Mouse (Mus musculus) myocyte (in vitro differentiated cells): ENCODE data around the gene P2rx5. TPM values are rescaled to one million over a fixed set of nuclear protein-coding genes. Genes with fewer than 3 reads are reported as not detected.

ENCODE experiments used
- H3K27me3 ChIP-seq: one replicate; pipeline ENCODE4 v1.6.1; 2011; ENCODE audit not compliant: control insufficient read depth, insufficient read depth, insufficient read length
- H3K36me3 ChIP-seq: one replicate; pipeline ENCODE4 v1.6.1; 2011; ENCODE audit not compliant: control insufficient read depth, insufficient read depth
- H3K4me2 ChIP-seq: one replicate; pipeline ENCODE4 v1.6.1; 2011; ENCODE audit warnings: low read depth, control low read depth
- H3K4me3 ChIP-seq: one replicate; pipeline ENCODE4 v1.5.1; 2011; ENCODE audit warnings: mild to moderate bottlenecking, control low read depth, moderate library complexity
- H3K79me2 ChIP-seq: one replicate; pipeline ENCODE4 v1.6.1; 2011; ENCODE audit not compliant: control insufficient read depth, insufficient read depth
- H3ac ChIP-seq: one replicate; pipeline ENCODE4 v1.6.1; 2011; ENCODE audit not compliant: control insufficient read depth, insufficient read length
- CEBPB ChIP-seq: IDR thresholded peaks from 2 replicates; pipeline ENCODE4 v1.6.1; 2011; ENCODE audit warnings: mild to moderate bottlenecking, moderate library complexity; ENCODE audit not compliant: poor library complexity, insufficient read depth, severe bottlenecking
- E2F4 ChIP-seq: IDR thresholded peaks from one replicate; pipeline ENCODE4 v1.6.1; 2011; ENCODE audit warnings: mild to moderate bottlenecking, control low read depth, moderate library complexity; ENCODE audit not compliant: insufficient read depth
- MAX ChIP-seq: IDR thresholded peaks from one replicate; pipeline ENCODE4 v1.6.1; 2011; ENCODE audit warnings: low read depth, mild to moderate bottlenecking, control low read depth
- MYOD1 ChIP-seq, 3 experiments: IDR thresholded peaks; one replicate each; pipeline ENCODE4 v1.6.1; 2011; ENCODE audit warnings: control low read depth in 2 of 3, low read depth in 2 of 3, mild to moderate bottlenecking in 2 of 3, moderate library complexity in 1 of 3; ENCODE audit not compliant: insufficient read length in 2 of 3, control insufficient read depth in 1 of 3
- MYOG ChIP-seq, 3 experiments: IDR thresholded peaks; one replicate each; pipeline ENCODE4 v1.6.1; 2011; ENCODE audit warnings: control low read depth in 2 of 3, low read depth in 2 of 3, mild to moderate bottlenecking in 2 of 3; ENCODE audit not compliant: insufficient read length in 2 of 3, control insufficient read depth in 1 of 3, insufficient read depth in 1 of 3
- POLR2A ChIP-seq: IDR thresholded peaks from one replicate; pipeline ENCODE4 v1.6.1; 2011; ENCODE audit warnings: low read depth, mild to moderate bottlenecking, control low read depth, moderate library complexity; ENCODE audit not compliant: insufficient read length
- POLR2AphosphoS2 ChIP-seq: IDR thresholded peaks from one replicate; pipeline ENCODE4 v1.6.1; 2011; ENCODE audit warnings: low read depth, control low read depth; ENCODE audit not compliant: insufficient read length
- REST ChIP-seq: IDR thresholded peaks from one replicate; pipeline ENCODE4 v1.6.1; 2011; ENCODE audit warnings: mild to moderate bottlenecking, control low read depth, moderate library complexity; ENCODE audit not compliant: insufficient read depth, insufficient read length
- SRF ChIP-seq: IDR thresholded peaks from one replicate; pipeline ENCODE4 v1.6.1; 2011; ENCODE audit warnings: low read depth; ENCODE audit not compliant: control insufficient read depth, insufficient read length
- TCF12 ChIP-seq: IDR thresholded peaks from one replicate; pipeline ENCODE4 v1.6.1; 2011; ENCODE audit warnings: mild to moderate bottlenecking, control low read depth; ENCODE audit not compliant: poor library complexity, insufficient read depth, severe bottlenecking
- TCF3 ChIP-seq: IDR thresholded peaks from one replicate; pipeline ENCODE4 v1.6.1; 2011; ENCODE audit warnings: low read depth, control low read depth; ENCODE audit not compliant: insufficient read length
- USF1 ChIP-seq: IDR thresholded peaks from one replicate; pipeline ENCODE4 v1.6.1; 2011; ENCODE audit warnings: low read depth, mild to moderate bottlenecking, control low read depth, moderate library complexity
- polyA plus RNA-seq: library from polyadenylated mRNA; unstranded; fragments of >200 nt; fragmentation: generic; extraction: Trizol; gene quantifications from one replicate; pipeline ENCODE4 v1.2.1, GENCODE M21; 2012; ENCODE audit warnings: missing spikeins

Gene P2rx5
- polyA plus RNA-seq, 1 experiment, result 3.5 TPM

DNA sequence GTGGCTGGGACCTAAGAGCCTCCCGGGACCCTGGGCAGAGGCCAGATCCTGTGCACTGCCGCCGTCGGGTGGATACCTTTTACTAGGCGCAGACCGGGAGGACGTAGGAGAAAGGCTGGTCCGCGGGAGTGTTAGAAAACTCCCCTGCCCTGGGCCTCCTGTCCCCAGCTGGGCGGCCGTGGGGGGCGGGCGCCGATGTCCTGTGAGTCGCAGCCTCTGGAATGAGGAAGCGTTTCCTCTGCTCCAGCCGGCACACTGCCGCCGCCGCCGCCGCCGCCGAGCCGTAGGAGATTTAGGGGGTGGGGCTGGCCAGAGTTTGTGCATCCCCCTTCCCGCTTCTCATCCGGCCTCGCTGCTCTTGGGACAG is 17.3 kb downstream of the P2rx5 start:
- Histone ChIP-seq H3K4me2 (peak overlapping the region; percentile 82), H3K27me3 (no peaks in the 10 kb centered on the region), H3K79me2 (peaks cover 65% of the 10 kb centered on the region), H3K36me3 (peaks cover 9% of the 10 kb centered on the region), H3ac (peak overlapping the region; percentile 92), H3K4me3 (peak overlapping the region; percentile 77)
- TF ChIP-seq POLR2A, result no peak
- TF ChIP-seq CEBPB, result no peak
- TF ChIP-seq SRF, result peak; percentile 11
- no peak for TF ChIP-seq REST

DNA sequence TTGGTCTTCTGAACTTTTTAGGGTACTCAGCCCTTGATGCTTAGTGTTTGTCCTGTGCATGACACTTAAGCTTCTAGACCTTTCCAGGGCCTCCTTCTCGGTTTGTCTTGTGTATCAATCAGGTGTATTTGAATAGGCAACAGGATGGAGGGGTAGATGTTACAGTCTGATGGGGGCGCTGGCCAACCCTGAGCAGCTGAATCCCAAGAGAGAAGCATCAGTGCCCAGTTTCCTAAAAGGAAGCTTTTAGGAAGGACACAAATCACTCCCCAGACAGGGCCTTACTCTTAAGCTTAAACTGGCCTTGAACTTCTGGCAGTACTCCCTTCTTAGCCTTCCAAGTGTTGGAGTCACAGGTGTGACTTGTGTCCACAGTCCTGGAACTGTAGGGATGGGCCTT is 17.7 kb downstream of the P2rx5 start:
- H3ac ChIP-seq, result peak overlapping the region; percentile 92
- H3K4me3 ChIP-seq, result peak overlapping the region; percentile 77
- H3K4me2 ChIP-seq, result peak overlapping the region; percentile 82
- no peaks in the 10 kb centered on the region for H3K27me3 ChIP-seq
- no peak for TF ChIP-seq E2F4
- no peak for TF ChIP-seq MAX
- TF ChIP-seq USF1, result no peak
- no peak for TF ChIP-seq MYOG (IDR thresholded peaks at IDR 0.05; ENCODE audit: control insufficient read depth in 1 of 3, insufficient read depth in 1 of 3, insufficient read length in 2 of 3, low read depth in 2 of 3)
- TF ChIP-seq MYOD1 (IDR thresholded peaks at IDR 0.05; ENCODE audit: control insufficient read depth in 1 of 3, insufficient read length in 2 of 3, low read depth in 2 of 3), result no peak
- peaks cover 65% of the 10 kb centered on the region for H3K79me2 ChIP-seq
- H3K36me3 ChIP-seq, result peaks cover 10% of the 10 kb centered on the region

DNA sequence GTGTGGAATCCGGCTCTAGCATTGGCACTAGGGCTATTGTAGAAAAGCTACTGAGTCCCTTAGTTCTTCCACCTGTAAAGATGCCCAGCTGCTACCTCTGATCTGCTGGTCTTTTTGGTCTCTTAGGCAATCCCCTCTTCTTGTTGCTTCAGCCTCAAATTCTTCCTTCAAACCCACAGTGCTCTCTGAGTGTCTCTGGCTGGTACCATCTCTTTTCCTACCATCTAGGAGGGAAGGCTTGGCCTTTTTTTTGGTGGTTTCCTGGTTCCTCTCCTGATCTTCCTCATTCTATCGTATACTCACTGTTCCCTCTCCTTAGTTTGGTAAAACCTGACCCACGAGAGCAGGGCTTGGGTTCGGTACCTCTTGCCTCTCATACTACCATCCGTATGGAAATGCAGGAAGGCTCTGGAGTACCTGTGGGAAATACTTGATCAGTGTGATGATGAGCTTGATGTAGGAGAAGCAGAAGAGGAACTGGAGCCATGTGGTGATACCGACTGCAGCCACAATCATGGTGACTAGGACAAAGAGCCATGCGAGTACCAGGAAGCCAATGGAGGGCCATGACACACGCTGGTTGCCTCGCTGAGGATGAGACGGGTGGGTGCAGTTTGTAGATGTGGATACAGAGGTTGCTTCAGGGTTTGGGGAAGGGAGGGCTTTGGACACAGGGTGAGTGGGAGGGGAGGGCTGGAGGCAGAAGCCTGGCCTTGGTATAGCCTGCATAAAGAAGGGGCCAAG is 25.8 kb downstream of the P2rx5 start:
- Histone ChIP-seq H3K36me3 (peaks cover 29% of the 10 kb centered on the region), H3K79me2 (no peaks in the 10 kb centered on the region), H3K4me3 (no peak overlapping the region), H3ac (no peak overlapping the region), H3K27me3 (no peaks in the 10 kb centered on the region), H3K4me2 (no peak overlapping the region)
- TF ChIP-seq USF1, result no peak
- peak; percentile 52 for TF ChIP-seq POLR2AphosphoS2

DNA sequence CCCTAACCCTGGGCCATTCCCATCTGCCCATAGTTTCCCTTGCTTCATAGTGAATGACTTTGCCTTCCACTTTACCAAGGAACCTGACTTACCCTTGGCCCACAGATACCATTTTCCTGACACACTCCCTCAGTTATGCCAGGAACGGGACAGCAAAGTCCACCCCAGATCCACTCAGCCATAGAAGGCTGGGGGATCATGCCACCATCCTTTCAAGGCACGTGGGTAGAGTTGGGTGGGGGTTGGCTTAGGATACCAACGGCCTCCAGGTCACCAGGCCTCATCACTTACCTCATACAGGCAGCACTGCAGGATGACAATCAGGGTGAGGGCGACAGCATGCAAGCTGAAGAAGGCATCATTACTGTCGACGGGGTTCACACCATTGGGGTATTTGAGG is 27.0 kb downstream of the P2rx5 start:
- Histone ChIP-seq H3ac (no peak overlapping the region), H3K4me3 (no peak overlapping the region), H3K27me3 (no peaks in the 10 kb centered on the region), H3K36me3 (peaks cover 29% of the 10 kb centered on the region), H3K79me2 (no peaks in the 10 kb centered on the region), H3K4me2 (no peak overlapping the region)
- TF ChIP-seq MYOD1 (IDR thresholded peaks at IDR 0.05; ENCODE audit: control insufficient read depth in 1 of 3, insufficient read length in 2 of 3, low read depth in 2 of 3), result no peak
- no peak for TF ChIP-seq POLR2A
- TF ChIP-seq TCF12, result no peak
- TF ChIP-seq CEBPB, result no peak
- no peak for TF ChIP-seq USF1
- no peak for TF ChIP-seq REST
- TF ChIP-seq E2F4, result no peak
- no peak for TF ChIP-seq MYOG (IDR thresholded peaks at IDR 0.05; ENCODE audit: control insufficient read depth in 1 of 3, insufficient read depth in 1 of 3, insufficient read length in 2 of 3, low read depth in 2 of 3)
- TF ChIP-seq TCF3, result no peak
- TF ChIP-seq POLR2AphosphoS2, result no peak
- TF ChIP-seq SRF, result no peak
- TF ChIP-seq MAX, result no peak

DNA sequence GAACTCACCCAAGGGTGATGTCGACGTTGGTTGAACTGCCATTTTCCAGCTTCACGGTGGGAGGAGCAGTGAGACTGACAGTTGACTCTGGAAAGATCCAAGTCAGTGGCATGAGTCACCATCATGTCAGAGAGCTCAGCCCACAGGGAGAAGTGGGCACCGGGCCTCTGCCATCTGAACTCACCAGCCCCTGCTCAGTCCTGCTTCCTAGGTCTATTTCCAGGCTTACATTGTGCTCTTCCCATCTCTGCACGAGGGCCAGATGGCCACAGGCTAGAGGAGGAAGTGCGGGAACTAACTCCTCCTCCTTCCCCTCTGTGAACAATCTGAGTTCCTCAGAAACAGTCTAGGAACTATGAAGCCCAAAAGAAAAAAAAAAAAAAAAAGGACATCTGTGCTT is 32.8 kb downstream of the P2rx5 start:
- peak overlapping the region; percentile 42 for H3K4me2 ChIP-seq
- peaks cover 9% of the 10 kb centered on the region for H3K36me3 ChIP-seq
- H3K27me3 ChIP-seq, result no peaks in the 10 kb centered on the region
- no peak overlapping the region for H3ac ChIP-seq
- H3K4me3 ChIP-seq, result no peak overlapping the region
- TF ChIP-seq E2F4 (no peak), REST (no peak), USF1 (no peak), POLR2A (no peak), SRF (no peak)
- no peaks in the 10 kb centered on the region for H3K79me2 ChIP-seq

DNA sequence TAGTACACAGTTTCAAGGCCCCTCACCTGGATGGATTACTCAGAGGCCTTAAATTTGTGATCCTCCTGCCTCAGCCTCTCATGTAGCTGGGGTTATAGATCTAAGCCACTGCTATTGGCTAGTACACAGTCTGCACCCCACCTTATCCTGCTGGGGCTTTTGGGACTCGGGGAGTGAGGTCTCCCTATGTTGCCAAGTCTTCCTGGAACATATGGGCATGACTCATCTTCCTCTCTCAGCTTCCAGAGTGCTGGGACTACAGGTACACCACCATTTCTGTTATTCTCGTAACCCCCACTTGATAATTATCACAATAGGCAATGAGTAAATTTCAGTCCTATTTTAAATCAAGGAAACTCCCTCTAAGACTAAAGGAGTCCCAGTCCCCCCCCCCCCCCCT is 34.2 kb downstream of the P2rx5 start:
- Histone ChIP-seq H3K4me3 (no peak overlapping the region), H3ac (no peak overlapping the region), H3K79me2 (no peaks in the 10 kb centered on the region), H3K36me3 (peaks cover 8% of the 10 kb centered on the region), H3K27me3 (no peaks in the 10 kb centered on the region), H3K4me2 (no peak overlapping the region)
- TF ChIP-seq REST, result no peak
- TF ChIP-seq E2F4, result no peak
- TF ChIP-seq CEBPB, result no peak
- TF ChIP-seq POLR2A, result no peak
- no peak for TF ChIP-seq USF1
- TF ChIP-seq POLR2AphosphoS2, result no peak
